ENCODE assay signal across 8 mouse cellular contexts in genomic region chr14:26994211-26994741, GRCm38 (mm10). TPM values are rescaled to one million over a fixed set of nuclear protein-coding genes. Genes with fewer than 3 reads are reported as not detected.
DNase-seq lines count a peak whose midpoint lies in the region; ATAC-seq and TF ChIP-seq lines count a peak whose summit lies in the region.
"Had no signal": no experiment of that assay in that cellular context is flagged by ENCODE, and none has a peak within 500 bp of the region (broad histone marks: within the 10 kb centered on the region; RNA-seq: fewer than 3 reads in every experiment).

Gene Hesx1 (plus strand): TSS chr14:26994416.

- dilution Hi-C loops in CH12.LX (cut with MboI; ENCODE audit: extremely low pct_ligation_motif_present, extremely low pct_unique_long_range_greater_than_20kb, low sequenced_read_pairs): no loop called here

- peak; percentile 21; the same call in 1 of the 2 replicates for TF ChIP-seq EP300 in CH12.LX (IDR thresholded peaks at IDR 0.05; ENCODE audit: low read length)

- in situ Hi-C loops in CH12.LX (cut with MboI; ENCODE audit: low pct_ligation_motif_present, low pct_unique_long_range_greater_than_20kb, low sequenced_read_pairs): loop anchor here (25.0 kb wide), 1 partner anchor 307 kb away; the partner anchor contains the start of gene Dnah12

- 14% methylated on average over 16 of the region's 16 CpGs for WGBS in forebrain, embryonic 12.5 days
- WGBS in limb, embryonic 13.5 days: 11% methylated on average over 16 of the region's 16 CpGs
- 9% methylated on average over 16 of the region's 16 CpGs for WGBS in midbrain, embryonic 12.5 days
- WGBS in stomach, embryonic 14.5 days: 7% methylated on average over 16 of the region's 16 CpGs

- H3K79me2 ChIP-seq in CH12.LX (replicated peaks; ENCODE audit: control insufficient read depth, extremely low read depth, insufficient read depth, poor library complexity, severe bottlenecking): no peaks in the 10 kb centered on the region

- peak; percentile 95 for DNase-seq in CH12.LX (ENCODE audit: extremely low read depth)
- peak; percentile 85 for DNase-seq in R1 (ENCODE audit: low read depth, low spot score)

- H3K4me1 ChIP-seq in CH12.LX (ENCODE audit: control insufficient read depth in 1 of 2, insufficient read depth in 2 of 2): peaks cover 2 to 12% of the 10 kb centered on the region in 2 experiments; a peak in 1 of 4 replicates
- H3K4me1 ChIP-seq in forebrain, embryonic 12.5 days: peaks cover 7% of the 10 kb centered on the region
- H3K4me1 ChIP-seq in limb, embryonic 13.5 days: peaks cover 18% of the 10 kb centered on the region
- H3K4me1 ChIP-seq in midbrain, embryonic 12.5 days: peaks cover 4% of the 10 kb centered on the region
- H3K4me1 ChIP-seq in stomach, embryonic 14.5 days (ENCODE audit: control insufficient read depth, insufficient read depth, low read length): peaks cover 10% of the 10 kb centered on the region; the same call in 1 of the 2 replicates

- peak within 1 kb of the TSS; percentile 47 for H3K4me2 ChIP-seq in CH12.LX (ENCODE audit: insufficient read depth, low read depth, poor library complexity, severe bottlenecking)
- peak within 1 kb of the TSS; percentile 49 for H3K4me2 ChIP-seq in forebrain, embryonic 12.5 days
- H3K4me2 ChIP-seq in limb, embryonic 13.5 days (replicated peaks): peak within 1 kb of the TSS; percentile 64
- peak within 1 kb of the TSS; percentile 52 for H3K4me2 ChIP-seq in midbrain, embryonic 12.5 days (replicated peaks)
- peak within 1 kb of the TSS; percentile 57 for H3K4me2 ChIP-seq in stomach, embryonic 14.5 days (replicated peaks; ENCODE audit: low read depth, low read length)

- H3K27me3 ChIP-seq in CH12.LX (replicated peaks): no peaks in the 10 kb centered on the region
- H3K27me3 ChIP-seq in forebrain, embryonic 12.5 days: peaks cover 23% of the 10 kb centered on the region
- H3K27me3 ChIP-seq in limb, embryonic 13.5 days: no peaks in the 10 kb centered on the region
- H3K27me3 ChIP-seq in midbrain, embryonic 12.5 days: 0 out of 2 replicates have a peak, but pooled peaks cover 1% of the 10 kb centered on the region
- no peaks in the 10 kb centered on the region for H3K27me3 ChIP-seq in stomach, embryonic 14.5 days (ENCODE audit: control insufficient read depth, insufficient read depth, low read length)

- TF ChIP-seq RAD21 in CH12.LX (IDR thresholded peaks at IDR 0.05; ENCODE audit: low read depth, low read length): no peak

- peak within 1 kb of the TSS in 2 of 3 experiments; percentile 34 to 54 for H3K4me3 ChIP-seq in CH12.LX (replicated peaks in 1 of 3; ENCODE audit: low read depth in 2 of 3, low read length in 2 of 3, poor library complexity in 1 of 3)
- peak within 1 kb of the TSS; percentile 27 for H3K4me3 ChIP-seq in forebrain, embryonic 12.5 days (replicated peaks)
- peak within 1 kb of the TSS; percentile 39 for H3K4me3 ChIP-seq in limb, embryonic 13.5 days
- H3K4me3 ChIP-seq in midbrain, embryonic 12.5 days: peak within 1 kb of the TSS; percentile 32
- H3K4me3 ChIP-seq in stomach, embryonic 14.5 days (ENCODE audit: low read depth, low read length): peak within 1 kb of the TSS; percentile 10

- no peak for ATAC-seq in forebrain, embryonic 12.5 days (ENCODE audit: low FRiP score)
- peak; percentile 86 to 91 for ATAC-seq in hematopoietic stem cell, adult 5-6 weeks (replicated peaks in 1 of 2; ENCODE audit: insufficient read depth in 1 of 2, low FRiP score in 2 of 2, low TSS enrichment in 1 of 2, low read depth in 1 of 2, poor library complexity in 2 of 2, severe bottlenecking in 2 of 2)
- ATAC-seq in limb, embryonic 13.5 days (ENCODE audit: low FRiP score, low read depth): peak; percentile 66; the same call in 1 of the 2 replicates
- no peak for ATAC-seq in midbrain, embryonic 12.5 days (ENCODE audit: low FRiP score, low read depth)
- no peak for ATAC-seq in stomach, embryonic 14.5 days (ENCODE audit: insufficient number of reproducible peaks, insufficient read depth, low FRiP score, low read depth)

- H3K36me3 ChIP-seq in CH12.LX (replicated peaks in 1 of 2; ENCODE audit: control insufficient read depth in 1 of 2, insufficient read depth in 1 of 2, low read length in 1 of 2): no peaks in the 10 kb centered on the region
- no peaks in the 10 kb centered on the region for H3K36me3 ChIP-seq in forebrain, embryonic 12.5 days (replicated peaks)
- no peaks in the 10 kb centered on the region for H3K36me3 ChIP-seq in limb, embryonic 13.5 days
- H3K36me3 ChIP-seq in midbrain, embryonic 12.5 days: no peaks in the 10 kb centered on the region
- H3K36me3 ChIP-seq in stomach, embryonic 14.5 days (ENCODE audit: control insufficient read depth, insufficient read depth, low read length): no peaks in the 10 kb centered on the region

- peak within 1 kb of the TSS; percentile 74 for H3K9ac ChIP-seq in CH12.LX (ENCODE audit: insufficient read depth, low read depth)
- H3K9ac ChIP-seq in forebrain, embryonic 12.5 days: no peak within 1 kb of the TSS
- H3K9ac ChIP-seq in limb, embryonic 13.5 days: peak within 1 kb of the TSS; percentile 54
- H3K9ac ChIP-seq in midbrain, embryonic 12.5 days (replicated peaks): peak within 1 kb of the TSS; percentile 39; the same call in 1 of the 2 replicates
- H3K9ac ChIP-seq in stomach, embryonic 14.5 days (replicated peaks; ENCODE audit: low read depth, low read length): no peak within 1 kb of the TSS

- TF ChIP-seq POLR2A in CH12.LX (IDR thresholded peaks at IDR 0.05; ENCODE audit: low read depth, low read length): peak; percentile 67

- TF ChIP-seq CTCF in CH12.LX (conservative IDR thresholded peaks at IDR 0.05 in 1 of 2, IDR thresholded peaks at IDR 0.05 in 1 of 2; ENCODE audit: low read depth in 2 of 2, low read length in 2 of 2): peak; percentile 29 to 43; a peak in 3 of 4 replicates

- H3K9me3 ChIP-seq in CH12.LX (replicated peaks; ENCODE audit: low read length): no peaks in the 10 kb centered on the region
- H3K9me3 ChIP-seq in forebrain, embryonic 12.5 days: no peaks in the 10 kb centered on the region
- H3K9me3 ChIP-seq in limb, embryonic 13.5 days: no peaks in the 10 kb centered on the region
- H3K9me3 ChIP-seq in midbrain, embryonic 12.5 days: no peaks in the 10 kb centered on the region
- no peaks in the 10 kb centered on the region for H3K9me3 ChIP-seq in stomach, embryonic 14.5 days (ENCODE audit: control insufficient read depth, low read depth, low read length)

- peak within 1 kb of the TSS; percentile 63 for H3K27ac ChIP-seq in CH12.LX (ENCODE audit: insufficient read depth, low read depth)
- H3K27ac ChIP-seq in forebrain, embryonic 12.5 days: no peak within 1 kb of the TSS
- H3K27ac ChIP-seq in limb, embryonic 13.5 days: peak within 1 kb of the TSS; percentile 39; the same call in 1 of the 2 replicates
- no peak within 1 kb of the TSS for H3K27ac ChIP-seq in midbrain, embryonic 12.5 days (replicated peaks)
- H3K27ac ChIP-seq in stomach, embryonic 14.5 days (ENCODE audit: low read length): 0 out of 2 replicates have a peak within 1 kb of the TSS, but pooled peaks have one; percentile 16

TF ChIP-seq in CH12.LX, 34 proteins besides CTCF, POLR2A, EP300 and RAD21 (continues in another document):
- TF ChIP-seq GABPA (IDR thresholded peaks at IDR 0.05; ENCODE audit: insufficient replicate concordance, low read depth, low read length) (no peak), CHD1 (IDR thresholded peaks at IDR 0.05; ENCODE audit: low read depth, low read length) (no peak), MAFK (IDR thresholded peaks at IDR 0.05; ENCODE audit: insufficient replicate concordance, low read length) (peak; percentile 45; the same call in 1 of the 2 replicates), CHD2 (IDR thresholded peaks at IDR 0.05; ENCODE audit: low read length) (peak; percentile 95), USF1 (IDR thresholded peaks at IDR 0.05; ENCODE audit: low read depth, low read length) (no peak), TBP (conservative IDR thresholded peaks at IDR 0.05; ENCODE audit: low read depth, low read length) (peak; percentile 88), NRF1 (IDR thresholded peaks at IDR 0.05; ENCODE audit: low read depth, low read length) (peak; percentile 72), ZKSCAN1 (IDR thresholded peaks at IDR 0.05; ENCODE audit: borderline replicate concordance, low read depth, low read length) (no peak), BHLHE40 (IDR thresholded peaks at IDR 0.05; ENCODE audit: low read depth, low read length) (peak; percentile 51), TCF12 (IDR thresholded peaks at IDR 0.05; ENCODE audit: low read depth, low read length) (peak; percentile 74), SIN3A (IDR thresholded peaks at IDR 0.05; ENCODE audit: low read length) (peak; percentile 58; the same call in 1 of the 2 replicates), NELFE (IDR thresholded peaks at IDR 0.05; ENCODE audit: low read depth, low read length) (no peak; the same call in 1 of the 2 replicates), PAX5 (IDR thresholded peaks at IDR 0.05; ENCODE audit: low read length) (no peak), MYC (IDR thresholded peaks at IDR 0.05; ENCODE audit: low read depth, low read length) (peak; percentile 59; the same call in 1 of the 2 replicates), MXI1 (IDR thresholded peaks at IDR 0.05; ENCODE audit: low read depth, low read length) (no peak; the same call in 1 of the 2 replicates), ZNF384 (IDR thresholded peaks at IDR 0.05; ENCODE audit: low read depth, low read length) (no peak), JUND (conservative IDR thresholded peaks at IDR 0.05; ENCODE audit: low read depth, low read length) (peak; percentile 51), POLR2AphosphoS2 (IDR thresholded peaks at IDR 0.05; ENCODE audit: low read depth, low read length) (peak; percentile 40; the same call in 1 of the 2 replicates), UBTF (IDR thresholded peaks at IDR 0.05; ENCODE audit: low read depth, low read length) (no peak), MEF2A (IDR thresholded peaks at IDR 0.05; ENCODE audit: borderline replicate concordance, low read depth, low read length) (peak; percentile 59; the same call in 1 of the 2 replicates), E2F4 (IDR thresholded peaks at IDR 0.05; ENCODE audit: insufficient replicate concordance, low read depth, low read length) (0 out of 2 replicates have a peak, but pooled peaks have one; percentile 71), ZC3H11A (IDR thresholded peaks at IDR 0.05; ENCODE audit: low read depth, low read length) (no peak), RCOR1 (conservative IDR thresholded peaks at IDR 0.05; ENCODE audit: low read depth, low read length) (0 out of 2 replicates have a peak, but pooled peaks have one; percentile 38), MAZ (IDR thresholded peaks at IDR 0.05; ENCODE audit: low read depth, low read length) (no peak)

RNA-seq across cellular contexts. Expression of gene Hesx1, which starts in this region (rescaled TPM):
- total RNA-seq in CH12.LX (2012; rRNA removed) (1.9 and 2.2 TPM in 2 replicates), CH12.LX (2014; rRNA removed) (3.6 and 3.9 TPM in 2 replicates)
- polyA plus RNA-seq in CH12.LX (2012; ENCODE audit: insufficient read length, low read depth): 3.4 and 4.3 TPM in 2 replicates
- polyA plus RNA-seq in forebrain, embryonic 12.5 days (2016; fragmentation: Nextera tagmentation; extraction: Ambion mirVana): not detected in 2 replicates
- not detected in 2 replicates for total RNA-seq in hematopoietic stem cell, adult 5-6 weeks (2017)
- 0.15 and 0.27 TPM in 2 replicates for polyA plus RNA-seq in limb, embryonic 13.5 days (2015; fragmentation: Nextera tagmentation; extraction: Ambion mirVana)
- not detected in 2 replicates for polyA plus RNA-seq in midbrain, embryonic 12.5 days (2016; fragmentation: Nextera tagmentation; extraction: Ambion mirVana)
- not detected in 2 replicates for polyA plus RNA-seq in stomach, embryonic 14.5 days (2014; fragmentation: Nextera tagmentation; extraction: Ambion mirVana)
- total RNA-seq: layer of hippocampus, adult 18-20 months had no signal

Comparison
In these comparisons a context has a peak if more than half of its experiments do, and no peak if none do; other contexts are left out.
1. Peak in ATAC-seq in hematopoietic stem cell, adult 5-6 weeks; RNA of the gene not detected or under 1 TPM.
2. Peak in ATAC-seq, H3K4me3 ChIP-seq, H3K27ac ChIP-seq, H3K9ac ChIP-seq and H3K4me2 ChIP-seq in limb, embryonic 13.5 days; RNA of the gene not detected or under 1 TPM.
3. H3K27ac ChIP-seq: peak in CH12.LX (single experiment) and stomach, embryonic 14.5 days (single experiment); none in forebrain, embryonic 12.5 days (single experiment) and midbrain, embryonic 12.5 days (single experiment).
4. H3K9ac ChIP-seq: peak in CH12.LX (single experiment) and midbrain, embryonic 12.5 days (single experiment); none in forebrain, embryonic 12.5 days (single experiment) and stomach, embryonic 14.5 days (single experiment).
5. Peak in every context shown above with its lines, with median percentiles within 50 percentile points of each other: H3K4me2 ChIP-seq and H3K4me3 ChIP-seq.